Mouse (Mus musculus) MEL (cell line): Measurements from ENCODE around the gene Fam129c. TPM values are rescaled to one million over a fixed set of nuclear protein-coding genes. Genes with fewer than 3 reads are reported as not detected.

Source experiments
- DNase-seq: peaks from one replicate; pipeline ENCODE4 v3.0.0; 2011; ENCODE audit warnings: low read depth, low spot score
- H3K27ac ChIP-seq: 2 replicates; pipeline ENCODE4 v1.5.1; 2012; ENCODE audit warnings: low read depth, mild to moderate bottlenecking, control low read depth, low read length, moderate library complexity; ENCODE audit not compliant: control insufficient read depth
- H3K27me3 ChIP-seq, 2 experiments: fragments of 150-350 bp in 1 of 2; sonication (generic) in 1 of 2; 2 replicates each; pipeline ENCODE4 v1.6.1; 2012; ENCODE audit warnings: low read length in 2 of 2, mild to moderate bottlenecking in 2 of 2, improper control_type of control experiment in 1 of 2, moderate library complexity in 1 of 2; ENCODE audit not compliant: insufficient read depth in 2 of 2, control insufficient read depth in 1 of 2
- H3K36me3 ChIP-seq, 2 experiments: 2 replicates each; pipeline ENCODE4 v1.6.1; 2012 to 2014; ENCODE audit warnings: low read length in 2 of 2, improper control_type of control experiment in 1 of 2, inconsistent platforms in 1 of 2, mild to moderate bottlenecking in 1 of 2; ENCODE audit not compliant: insufficient read depth in 2 of 2, control insufficient read depth in 1 of 2
- H3K4me1 ChIP-seq, 2 experiments: fragments of 150-350 bp in 1 of 2; sonication (generic) in 1 of 2; 2 replicates each; pipeline ENCODE4 v1.6.1; 2012; ENCODE audit warnings: low read length in 2 of 2, improper control_type of control experiment in 1 of 2, mild to moderate bottlenecking in 1 of 2; ENCODE audit not compliant: insufficient read depth in 2 of 2, control insufficient read depth in 1 of 2
- H3K4me3 ChIP-seq, 2 experiments: fragments of 150-350 bp in 1 of 2; sonication (generic) in 1 of 2; 2 replicates each; pipeline ENCODE4 v1.5.1; 2012; ENCODE audit warnings: low read depth in 2 of 2, low read length in 2 of 2, mild to moderate bottlenecking in 2 of 2, moderate library complexity in 2 of 2, control low read depth in 1 of 2, improper control_type of control experiment in 1 of 2; ENCODE audit not compliant: control insufficient read depth in 1 of 2, insufficient read depth in 1 of 2
- H3K79me2 ChIP-seq: 2 replicates; pipeline ENCODE4 v1.6.1; 2012; ENCODE audit warnings: mild to moderate bottlenecking, low read length, moderate library complexity; ENCODE audit not compliant: control insufficient read depth, poor library complexity, insufficient read depth
- H3K9ac ChIP-seq: 2 replicates; pipeline ENCODE4 v1.6.1; 2012; ENCODE audit warnings: low read depth, mild to moderate bottlenecking, control low read depth, low read length, moderate library complexity; ENCODE audit not compliant: control insufficient read depth, poor library complexity, severe bottlenecking
- H3K9me3 ChIP-seq: fragments of 150-350 bp; sonication (generic); replicated peaks from 2 replicates; pipeline ENCODE4 v1.6.1; 2012; ENCODE audit warnings: mild to moderate bottlenecking, low read length, improper control_type of control experiment, moderate library complexity; ENCODE audit not compliant: insufficient read depth
- JUND ChIP-seq: IDR thresholded peaks from 2 replicates; pipeline ENCODE4 v1.6.1; 2011; ENCODE audit warnings: low read depth, mild to moderate bottlenecking, improper control_type of control experiment, low read length
- MAX ChIP-seq: IDR thresholded peaks from 2 replicates; pipeline ENCODE4 v1.6.1; 2011; ENCODE audit warnings: low read length, improper control_type of control experiment
- MEF2A ChIP-seq: IDR thresholded peaks from 2 replicates; pipeline ENCODE4 v1.6.1; 2014; ENCODE audit warnings: low read depth, mild to moderate bottlenecking, inconsistent platforms, low read length, improper control_type of control experiment; ENCODE audit not compliant: poor library complexity, insufficient replicate concordance, severe bottlenecking; ENCODE audit errors: extremely low read depth
- MXI1 ChIP-seq: IDR thresholded peaks from 2 replicates; pipeline ENCODE4 v1.6.1; 2011; ENCODE audit warnings: mild to moderate bottlenecking, low read depth, low read length, improper control_type of control experiment
- MYC ChIP-seq: IDR thresholded peaks from 2 replicates; pipeline ENCODE4 v1.6.1; 2011; ENCODE audit warnings: low read depth, mild to moderate bottlenecking, low read length, improper control_type of control experiment, moderate library complexity
- POLR2A ChIP-seq, 2 experiments: IDR thresholded peaks; 2 replicates each; pipeline ENCODE4 v1.6.1; 2011 to 2012; ENCODE audit warnings: low read length in 2 of 2, mild to moderate bottlenecking in 2 of 2, control low read depth in 1 of 2, improper control_type of control experiment in 1 of 2, low read depth in 1 of 2, moderate library complexity in 1 of 2; ENCODE audit not compliant: control insufficient read depth in 1 of 2, insufficient read depth in 1 of 2, poor library complexity in 1 of 2
- POLR2AphosphoS5 ChIP-seq: IDR thresholded peaks from 2 replicates; pipeline ENCODE4 v1.6.1; 2012; ENCODE audit warnings: low read depth, borderline replicate concordance, mild to moderate bottlenecking, inconsistent platforms, low read length, moderate library complexity, mixed read lengths
- TAL1 ChIP-seq: IDR thresholded peaks from 2 replicates; pipeline ENCODE4 v1.6.1; 2012; ENCODE audit warnings: mild to moderate bottlenecking, inconsistent platforms, low read length, moderate library complexity, mixed read lengths
- USF1 ChIP-seq: IDR thresholded peaks from 2 replicates; pipeline ENCODE4 v1.6.1; 2014; ENCODE audit warnings: low read depth, mild to moderate bottlenecking, inconsistent platforms, low read length, improper control_type of control experiment, moderate library complexity
- ZC3H11A ChIP-seq: IDR thresholded peaks from 2 replicates; pipeline ENCODE4 v1.6.1; 2012; ENCODE audit warnings: low read depth, mild to moderate bottlenecking, inconsistent platforms, low read length, improper control_type of control experiment
- ZKSCAN1 ChIP-seq: IDR thresholded peaks from 2 replicates; pipeline ENCODE4 v1.6.1; 2012; ENCODE audit warnings: low read depth, mild to moderate bottlenecking, inconsistent platforms, low read length, improper control_type of control experiment, moderate library complexity
- polyA plus RNA-seq, 2 experiments: library from polyadenylated mRNA; stranded (reverse) in 1 of 2; unstranded in 1 of 2; fragments of >175 nt in 1 of 2; fragments of >200 nt in 1 of 2; gene quantifications; 2 replicates each; pipeline versions ENCODE4 v1.2.1 to v1.2.4; 2012; ENCODE audit warnings: low replicate concordance in 2 of 2, low read depth in 1 of 2; ENCODE audit not compliant: insufficient read length in 2 of 2, insufficient read depth in 1 of 2, missing spikeins in 1 of 2
- total RNA-seq: library from RNA; depleted of rRNA; stranded (reverse); fragments of 300-350 nt; gene quantifications from 2 replicates; pipeline ENCODE4 v1.2.3, GENCODE M21; 2012

Gene Fam129c
- total and polyA plus RNA-seq, 3 experiments: 7.6 to 8.3 TPM; not detected in 1

GRCm38 (mm10) chr8:71569366-71570290 is 27.8 kb upstream of the Fam129c start:
- H3K9me3 ChIP-seq: no peaks in the 10 kb centered on the region
- H3K4me1 ChIP-seq: no peaks in the 10 kb centered on the region; a peak in 1 of 4 replicates
- no peak overlapping the region for H3K9ac ChIP-seq
- DNase-seq: no peak
- H3K79me2 ChIP-seq: no peaks in the 10 kb centered on the region
- 0 out of 4 replicates have a peak, but pooled peaks of 1 of the 2 experiments have one; percentile 25 for TF ChIP-seq POLR2A (IDR thresholded peaks at IDR 0.05; ENCODE audit: control insufficient read depth in 1 of 2, insufficient read depth in 1 of 2, low read depth in 1 of 2, low read length in 2 of 2, poor library complexity in 1 of 2)
- TF ChIP-seq MYC: no peak
- TF ChIP-seq POLR2AphosphoS5: no peak
- no peak for TF ChIP-seq MXI1
- TF ChIP-seq ZKSCAN1: no peak
- no peak for TF ChIP-seq MEF2A
- no peak overlapping the region for H3K27ac ChIP-seq
- H3K36me3 ChIP-seq: no peaks in the 10 kb centered on the region
- no peaks in the 10 kb centered on the region; a peak in 2 of 4 replicates for H3K27me3 ChIP-seq
- H3K4me3 ChIP-seq: no peak overlapping the region

- no peaks in the 10 kb centered on the region; a peak in 1 of 4 replicates for H3K4me1 ChIP-seq
- no peak for TF ChIP-seq ZC3H11A
- TF ChIP-seq MAX: peak; percentile 57; the same call in 1 of the 2 replicates
- peak; percentile 66; the same call in 1 of the 2 replicates for TF ChIP-seq USF1
- H3K27me3 ChIP-seq: no peaks in the 10 kb centered on the region; a peak in 2 of 4 replicates
- peak; percentile 83 for DNase-seq
- H3K27ac ChIP-seq: no peak overlapping the region
- H3K9ac ChIP-seq: peak overlapping the region; percentile 41
- no peaks in the 10 kb centered on the region for H3K79me2 ChIP-seq
- H3K36me3 ChIP-seq: no peaks in the 10 kb centered on the region
- H3K4me3 ChIP-seq: peak overlapping the region; percentile 37 to 52
- H3K9me3 ChIP-seq: no peaks in the 10 kb centered on the region
Observed at GRCm38 (mm10) chr8:71570291-71570954, 27.0 kb upstream of the Fam129c start.

- Histone ChIP-seq H3K79me2 (no peaks in the 10 kb centered on the region), H3K27ac (no peak overlapping the region), H3K4me3 (no peak overlapping the region), H3K9ac (no peak overlapping the region), H3K4me1 (no peaks in the 10 kb centered on the region; a peak in 1 of 4 replicates), H3K9me3 (no peaks in the 10 kb centered on the region), H3K27me3 (no peaks in the 10 kb centered on the region; a peak in 2 of 4 replicates), H3K36me3 (no peaks in the 10 kb centered on the region)
- DNase-seq: no peak
- no peak for TF ChIP-seq TAL1
- no peak for TF ChIP-seq JUND
- TF ChIP-seq ZKSCAN1: no peak
- no peak for TF ChIP-seq USF1
- TF ChIP-seq POLR2AphosphoS5: no peak
Observed at GRCm38 (mm10) chr8:71572077-71572476, 25.4 kb upstream of the Fam129c start.
